Mouse (Mus musculus): ENCODE data around the gene Rfxap. TPM values are rescaled to one million over a fixed set of nuclear protein-coding genes. Genes with fewer than 3 reads are reported as not detected.

Rfxap gene
- polyA plus RNA-seq, 1 experiment = 20.8 TPM

- Histone ChIP-seq H3K27ac (ENCODE audit: control insufficient read depth, insufficient read depth, low read depth, low read length) (no peak overlapping the region), H3K4me3 (ENCODE audit: control insufficient read depth, low read depth, low read length) (no peak overlapping the region), H3K27me3 (ENCODE audit: control insufficient read depth, insufficient read depth, low read length) (no peaks in the 10 kb centered on the region), H3K36me3 (ENCODE audit: control insufficient read depth, insufficient read depth, low read length) (no peaks in the 10 kb centered on the region), H3K4me1 (ENCODE audit: control insufficient read depth, insufficient read depth, low read length) (peaks cover 9% of the 10 kb centered on the region)
- TF ChIP-seq CTCF (IDR thresholded peaks at IDR 0.05; ENCODE audit: control insufficient read depth, insufficient read depth, insufficient replicate concordance, low read depth, low read length) (no peak), POLR2A (IDR thresholded peaks at IDR 0.05; ENCODE audit: control insufficient read depth, low read depth, low read length) (no peak)
Measured at GRCm38 (mm10) chr3:54811616-54812015, 4.0 kb upstream of the Rfxap start.

DNA sequence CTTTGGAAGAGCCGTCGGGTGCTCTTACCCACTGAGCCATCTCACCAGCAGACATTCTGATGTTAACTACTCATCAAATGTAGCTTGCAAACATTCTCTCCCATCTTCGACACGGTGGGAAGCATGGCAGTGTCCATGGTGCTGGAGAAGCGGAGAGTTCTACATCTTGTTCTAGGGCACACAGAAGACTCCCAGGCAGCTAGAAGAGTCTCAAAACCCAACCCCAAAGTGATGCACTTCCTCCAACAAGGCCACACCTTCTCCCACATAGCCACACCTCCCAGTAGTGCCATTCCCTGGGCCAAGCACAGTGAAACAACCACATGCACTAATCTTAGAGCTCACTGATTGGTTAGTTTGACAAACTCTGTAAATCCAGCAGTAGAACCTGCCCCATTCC, 1.5 kb upstream of the Rfxap start:
- Histone ChIP-seq H3K4me3 (ENCODE audit: control insufficient read depth, low read depth, low read length) (peak overlapping the region; percentile 2), H3K27me3 (ENCODE audit: control insufficient read depth, insufficient read depth, low read length) (no peaks in the 10 kb centered on the region), H3K4me1 (ENCODE audit: control insufficient read depth, insufficient read depth, low read length) (peaks cover 9% of the 10 kb centered on the region), H3K27ac (ENCODE audit: control insufficient read depth, insufficient read depth, low read depth, low read length) (no peak overlapping the region), H3K36me3 (ENCODE audit: control insufficient read depth, insufficient read depth, low read length) (peaks cover 2% of the 10 kb centered on the region)
- no peak for TF ChIP-seq CTCF (IDR thresholded peaks at IDR 0.05; ENCODE audit: control insufficient read depth, insufficient read depth, insufficient replicate concordance, low read depth, low read length)
- no peak for TF ChIP-seq POLR2A (IDR thresholded peaks at IDR 0.05; ENCODE audit: control insufficient read depth, low read depth, low read length)

- H3K4me1 ChIP-seq (ENCODE audit: control insufficient read depth, insufficient read depth, low read length) = peaks cover 9% of the 10 kb centered on the region
- TF ChIP-seq CTCF (IDR thresholded peaks at IDR 0.05; ENCODE audit: control insufficient read depth, insufficient read depth, insufficient replicate concordance, low read depth, low read length) (no peak), POLR2A (IDR thresholded peaks at IDR 0.05; ENCODE audit: control insufficient read depth, low read depth, low read length) (no peak)
- H3K4me3 ChIP-seq (ENCODE audit: control insufficient read depth, low read depth, low read length) = peak overlapping the region; percentile 95
- H3K27ac ChIP-seq (ENCODE audit: control insufficient read depth, insufficient read depth, low read depth, low read length) = peak overlapping the region; percentile 99
- peaks cover 2% of the 10 kb centered on the region for H3K36me3 ChIP-seq (ENCODE audit: control insufficient read depth, insufficient read depth, low read length)
- no peaks in the 10 kb centered on the region for H3K27me3 ChIP-seq (ENCODE audit: control insufficient read depth, insufficient read depth, low read length)
Measured at GRCm38 (mm10) chr3:54807061-54807661, 430 bp downstream of the Rfxap start.

DNA sequence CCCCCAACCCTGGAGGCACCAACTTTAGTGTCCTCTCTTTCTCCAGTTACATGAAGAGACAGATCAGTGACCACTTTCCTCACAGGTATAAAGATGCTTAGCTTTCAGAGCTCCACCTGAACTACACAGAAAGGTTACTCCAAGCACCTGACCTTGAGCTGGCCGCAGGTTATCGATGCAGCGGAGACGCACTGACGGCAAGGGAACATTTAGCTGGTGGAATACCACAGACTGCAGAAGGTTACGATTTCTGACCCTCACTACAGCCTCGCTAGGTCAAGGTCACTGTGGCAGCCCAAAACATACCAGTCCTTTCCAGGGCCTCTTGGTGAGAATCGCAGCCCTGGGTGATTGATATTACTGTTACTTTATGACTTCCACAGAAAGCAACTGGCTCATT, 3.9 kb downstream of the Rfxap start:
- no peak for TF ChIP-seq CTCF (IDR thresholded peaks at IDR 0.05; ENCODE audit: control insufficient read depth, insufficient read depth, insufficient replicate concordance, low read depth, low read length)
- Histone ChIP-seq H3K27ac (ENCODE audit: control insufficient read depth, insufficient read depth, low read depth, low read length) (no peak overlapping the region), H3K4me1 (ENCODE audit: control insufficient read depth, insufficient read depth, low read length) (peaks cover 9% of the 10 kb centered on the region), H3K4me3 (ENCODE audit: control insufficient read depth, low read depth, low read length) (no peak overlapping the region), H3K36me3 (ENCODE audit: control insufficient read depth, insufficient read depth, low read length) (peaks cover 2% of the 10 kb centered on the region), H3K27me3 (ENCODE audit: control insufficient read depth, insufficient read depth, low read length) (no peaks in the 10 kb centered on the region)

GRCm38 (mm10) chr3:54797211-54797610, 10.4 kb downstream of the Rfxap start:
- no peaks in the 10 kb centered on the region for H3K27me3 ChIP-seq (ENCODE audit: control insufficient read depth, insufficient read depth, low read length)
- no peak overlapping the region for H3K27ac ChIP-seq (ENCODE audit: control insufficient read depth, insufficient read depth, low read depth, low read length)
- TF ChIP-seq POLR2A (IDR thresholded peaks at IDR 0.05; ENCODE audit: control insufficient read depth, low read depth, low read length) (no peak), CTCF (IDR thresholded peaks at IDR 0.05; ENCODE audit: control insufficient read depth, insufficient read depth, insufficient replicate concordance, low read depth, low read length) (peak; percentile 34; the same call in 1 of the 2 replicates)

GRCm38 (mm10) chr3:54795806-54796205, 11.8 kb downstream of the Rfxap start:
- Histone ChIP-seq H3K27ac (ENCODE audit: control insufficient read depth, insufficient read depth, low read depth, low read length) (no peak overlapping the region), H3K27me3 (ENCODE audit: control insufficient read depth, insufficient read depth, low read length) (no peaks in the 10 kb centered on the region), H3K36me3 (ENCODE audit: control insufficient read depth, insufficient read depth, low read length) (no peaks in the 10 kb centered on the region), H3K4me3 (ENCODE audit: control insufficient read depth, low read depth, low read length) (no peak overlapping the region), H3K4me1 (ENCODE audit: control insufficient read depth, insufficient read depth, low read length) (peaks cover 2% of the 10 kb centered on the region)
- no peak for TF ChIP-seq POLR2A (IDR thresholded peaks at IDR 0.05; ENCODE audit: control insufficient read depth, low read depth, low read length)

More at GRCm38 (mm10) chr3:54797211-54797610, 10.4 kb downstream of the Rfxap start:
- Histone ChIP-seq H3K4me3 (ENCODE audit: control insufficient read depth, low read depth, low read length) (peak overlapping the region; percentile 8), H3K4me1 (ENCODE audit: control insufficient read depth, insufficient read depth, low read length) (peaks cover 2% of the 10 kb centered on the region), H3K36me3 (ENCODE audit: control insufficient read depth, insufficient read depth, low read length) (no peaks in the 10 kb centered on the region)

- Histone ChIP-seq H3K4me3 (ENCODE audit: control insufficient read depth, low read depth, low read length) (no peak overlapping the region), H3K27ac (ENCODE audit: control insufficient read depth, insufficient read depth, low read depth, low read length) (no peak overlapping the region), H3K27me3 (ENCODE audit: control insufficient read depth, insufficient read depth, low read length) (no peaks in the 10 kb centered on the region), H3K36me3 (ENCODE audit: control insufficient read depth, insufficient read depth, low read length) (no peaks in the 10 kb centered on the region), H3K4me1 (ENCODE audit: control insufficient read depth, insufficient read depth, low read length) (peaks cover 2% of the 10 kb centered on the region)
- TF ChIP-seq POLR2A (IDR thresholded peaks at IDR 0.05; ENCODE audit: control insufficient read depth, low read depth, low read length) (no peak), CTCF (IDR thresholded peaks at IDR 0.05; ENCODE audit: control insufficient read depth, insufficient read depth, insufficient replicate concordance, low read depth, low read length) (peak; percentile 46; the same call in 1 of the 2 replicates)
Measured at GRCm38 (mm10) chr3:54795379-54795778, 12.2 kb downstream of the Rfxap start.

DNA sequence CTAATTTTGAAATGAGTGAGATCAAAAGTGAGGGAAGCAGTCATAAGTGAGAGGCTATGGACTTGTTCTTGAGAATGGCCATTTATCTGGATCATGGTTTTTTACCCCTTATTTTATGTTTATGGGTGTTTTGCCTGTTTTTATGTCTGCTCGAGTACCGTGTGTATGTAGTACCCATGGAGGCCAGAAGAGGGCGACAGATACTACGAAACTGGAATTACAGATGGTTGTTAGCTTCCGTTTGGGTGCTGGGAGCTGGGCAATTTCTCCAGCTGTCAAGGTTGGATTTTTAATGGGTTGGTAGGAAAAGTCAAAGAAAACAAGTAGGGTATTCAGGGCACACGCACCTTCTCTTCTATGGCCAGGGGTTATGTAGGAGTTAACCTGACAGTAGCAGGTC, 13.8 kb downstream of the Rfxap start:
- H3K27ac ChIP-seq (ENCODE audit: control insufficient read depth, insufficient read depth, low read depth, low read length) = no peak overlapping the region
- H3K27me3 ChIP-seq (ENCODE audit: control insufficient read depth, insufficient read depth, low read length) = no peaks in the 10 kb centered on the region
- H3K36me3 ChIP-seq (ENCODE audit: control insufficient read depth, insufficient read depth, low read length) = no peaks in the 10 kb centered on the region
- 0 out of 2 replicates have a peak, but pooled peaks have one; percentile 8 for TF ChIP-seq CTCF (IDR thresholded peaks at IDR 0.05; ENCODE audit: control insufficient read depth, insufficient read depth, insufficient replicate concordance, low read depth, low read length)
- no peak for TF ChIP-seq POLR2A (IDR thresholded peaks at IDR 0.05; ENCODE audit: control insufficient read depth, low read depth, low read length)
- no peak overlapping the region for H3K4me3 ChIP-seq (ENCODE audit: control insufficient read depth, low read depth, low read length)
- peaks cover 8% of the 10 kb centered on the region for H3K4me1 ChIP-seq (ENCODE audit: control insufficient read depth, insufficient read depth, low read length)
